Mouse (Mus musculus): ENCODE data around the gene Igsf21.

The Igsf21 gene

DNA sequence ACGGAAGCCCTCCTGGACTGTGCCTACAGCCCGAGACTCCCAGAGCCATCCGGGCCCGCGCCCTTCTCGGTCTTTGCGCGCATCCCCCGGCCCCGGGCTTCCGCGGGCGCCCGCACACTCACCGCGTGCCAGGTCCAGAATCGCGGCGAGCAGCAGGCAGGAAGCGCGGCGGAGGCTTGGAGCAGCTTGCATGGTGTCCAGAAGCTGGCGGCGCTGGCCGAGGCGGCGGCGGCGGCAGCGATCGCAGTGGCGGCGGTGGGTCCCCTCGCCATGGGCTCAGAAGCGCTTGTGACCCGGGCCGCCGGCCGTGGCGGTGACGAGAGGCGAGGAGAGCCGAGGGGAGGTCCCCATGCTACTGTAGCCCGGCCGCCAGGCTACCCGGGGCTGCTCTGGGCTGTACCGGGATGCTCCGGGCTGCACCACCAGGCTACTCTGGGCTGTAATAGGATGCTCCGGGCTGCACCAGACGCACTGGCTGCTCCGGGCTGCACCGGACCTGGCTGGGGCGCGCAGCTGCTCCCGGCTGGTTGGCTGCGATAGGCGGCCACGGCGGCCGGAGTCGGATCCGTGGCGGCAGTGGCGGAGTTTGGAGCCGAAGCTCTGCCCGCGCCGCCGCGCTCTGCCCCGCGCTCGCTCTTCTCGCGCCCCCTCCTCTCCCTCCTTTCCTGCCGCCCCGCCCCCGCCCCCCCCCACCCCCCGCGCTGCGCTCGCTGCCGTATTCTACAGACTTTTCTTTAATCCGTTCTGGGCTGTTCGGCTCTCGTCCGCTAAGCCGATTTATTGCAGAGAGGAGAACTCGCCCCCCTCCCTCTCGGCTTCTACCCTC lies at the start of gene Igsf21:
Igsf21 (minus strand) TSS at position 605 of the 826 bp plus-strand sequence.
- DNase-seq: no peak

DNA sequence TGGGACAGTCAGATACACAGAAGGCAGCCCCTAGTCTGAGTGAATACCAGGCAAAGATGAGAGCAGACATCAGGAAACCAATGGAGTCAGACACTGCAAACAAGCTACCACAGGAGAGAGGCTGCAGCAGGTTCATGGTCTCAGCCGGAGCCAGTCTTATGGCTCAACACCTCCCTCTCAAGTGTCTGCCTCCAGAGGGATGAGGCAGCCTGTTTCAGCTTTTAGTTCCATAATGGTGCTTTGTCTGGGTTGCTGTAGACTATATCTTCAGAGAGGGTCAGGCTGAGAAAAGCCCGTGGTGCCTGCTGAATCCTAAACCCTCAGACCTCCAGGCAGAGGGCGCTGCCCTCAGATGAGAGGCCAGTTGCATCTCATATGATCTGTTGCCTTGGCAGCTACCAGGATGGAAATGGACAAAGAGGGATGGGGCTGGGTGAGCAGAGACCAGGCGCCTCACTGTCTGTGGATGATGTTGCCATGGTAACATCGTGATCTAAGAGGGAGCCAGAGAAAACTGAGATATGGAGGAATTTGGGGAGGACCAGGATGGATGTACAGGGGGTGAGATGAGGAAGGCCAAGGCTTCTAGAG lies 39.2 kb upstream of the Igsf21 start:
- no peak for DNase-seq

DNA sequence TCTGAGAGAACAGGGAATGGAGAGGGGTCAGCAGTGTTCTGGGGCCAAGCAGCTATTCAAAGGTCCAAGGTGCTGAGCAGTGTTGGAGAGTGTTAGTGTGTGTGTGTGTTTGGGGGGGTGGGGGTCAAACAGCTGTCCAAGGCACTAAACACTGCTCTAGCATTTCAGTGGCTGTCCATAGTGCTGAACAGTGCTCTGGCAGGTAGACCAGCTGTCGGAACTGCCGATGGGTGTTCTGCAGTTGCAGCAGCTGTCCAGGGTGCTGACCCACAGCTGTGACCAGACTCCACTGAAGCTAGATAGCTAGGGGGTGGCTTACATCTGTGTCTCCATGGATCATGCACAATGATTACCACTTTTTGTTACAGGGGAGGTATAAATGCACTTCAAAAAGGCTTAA lies 36.8 kb upstream of the Igsf21 start:
- peak; percentile 63 for DNase-seq

DNA sequence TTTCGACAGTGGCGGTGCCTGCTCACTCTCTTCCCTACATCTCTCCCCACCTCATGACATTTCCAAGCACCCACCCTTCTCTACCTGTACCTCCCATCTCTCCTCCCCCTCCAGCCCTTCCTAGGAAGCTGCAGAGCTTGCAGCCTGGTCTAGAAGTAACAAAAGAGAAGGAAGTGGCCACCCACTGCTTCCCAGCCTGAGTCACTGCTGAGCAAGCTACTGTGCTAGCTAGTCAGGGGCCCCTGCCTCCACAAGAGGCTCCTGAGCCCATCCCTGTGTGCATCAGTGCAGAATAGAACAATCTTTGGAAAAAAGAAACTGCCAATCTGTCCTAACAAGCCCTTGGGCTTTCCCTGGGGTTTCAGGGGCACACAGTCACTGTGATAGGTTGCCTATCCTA lies 31.7 kb upstream of the Igsf21 start:
- DNase-seq: no peak

DNA sequence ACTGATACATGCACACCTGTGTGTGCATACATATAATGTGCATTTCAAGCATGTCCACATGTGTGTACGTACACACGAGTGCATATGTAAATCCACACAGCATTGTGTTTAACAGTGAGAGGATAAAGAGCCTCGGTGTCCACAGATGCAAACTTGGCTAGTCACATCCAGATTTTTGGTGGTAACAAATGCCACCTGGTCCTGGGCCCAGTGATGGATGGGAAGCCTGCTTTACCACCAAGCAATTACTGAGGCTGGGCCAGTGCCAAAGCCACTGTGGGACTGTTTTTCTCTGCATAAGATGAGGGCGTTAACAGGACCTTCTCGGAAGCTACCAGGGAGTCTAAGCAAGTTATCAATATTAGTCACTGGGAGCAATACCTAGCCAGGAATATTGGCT lies 25.3 kb upstream of the Igsf21 start:
- no peak for DNase-seq

DNA sequence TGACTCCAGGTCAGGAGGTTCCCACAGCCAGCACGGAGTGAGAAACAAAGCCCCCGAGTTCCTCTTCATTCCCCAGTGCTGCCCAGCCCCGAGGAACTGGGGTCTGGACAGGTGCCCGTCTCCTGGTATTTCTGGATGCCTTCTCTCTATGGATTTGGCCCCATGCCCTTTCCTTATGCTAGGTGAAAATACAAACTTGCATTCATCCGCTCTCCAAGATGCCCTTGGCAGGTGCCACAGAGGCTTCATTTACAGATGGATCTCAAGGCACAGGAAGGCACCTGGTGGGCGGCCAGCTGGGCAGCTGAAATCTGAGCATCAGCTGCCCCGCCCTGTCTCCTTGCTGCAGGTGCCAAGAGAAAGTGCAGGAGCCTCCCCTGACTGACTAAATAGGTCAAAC lies 23.9 kb upstream of the Igsf21 start:
- DNase-seq: no peak

DNA sequence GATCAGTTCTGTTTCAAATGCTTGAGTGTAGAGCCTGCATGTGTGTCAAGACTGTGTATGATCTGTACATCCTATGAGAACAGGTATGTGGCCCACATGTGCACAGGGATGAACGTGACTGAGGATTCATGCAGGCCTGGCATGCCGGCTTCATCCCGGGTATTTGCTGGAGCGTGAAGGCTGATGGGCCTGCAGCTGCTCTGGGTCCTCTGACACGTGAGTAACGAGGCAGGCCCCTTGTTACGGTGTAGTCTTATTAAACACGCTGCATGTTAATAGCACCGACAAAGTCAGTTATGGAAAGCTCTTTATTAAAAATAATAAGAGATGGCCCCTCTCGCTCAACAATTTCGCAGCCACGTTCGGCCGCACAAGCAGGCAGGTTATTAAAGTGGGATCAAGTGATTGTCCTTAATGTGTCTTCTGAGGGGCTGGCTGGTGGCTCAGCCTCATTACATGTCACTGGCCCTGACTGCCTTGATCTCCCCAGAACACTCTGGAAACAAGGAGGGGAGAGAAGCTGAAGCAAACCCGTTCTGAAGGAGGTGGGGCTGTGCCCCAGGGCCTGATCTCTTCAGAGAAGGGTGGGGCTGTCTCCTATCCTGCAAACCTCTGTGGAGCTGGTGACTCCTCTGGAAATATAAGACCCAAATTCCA lies 22.7 kb upstream of the Igsf21 start:
- DNase-seq: no peak

DNA sequence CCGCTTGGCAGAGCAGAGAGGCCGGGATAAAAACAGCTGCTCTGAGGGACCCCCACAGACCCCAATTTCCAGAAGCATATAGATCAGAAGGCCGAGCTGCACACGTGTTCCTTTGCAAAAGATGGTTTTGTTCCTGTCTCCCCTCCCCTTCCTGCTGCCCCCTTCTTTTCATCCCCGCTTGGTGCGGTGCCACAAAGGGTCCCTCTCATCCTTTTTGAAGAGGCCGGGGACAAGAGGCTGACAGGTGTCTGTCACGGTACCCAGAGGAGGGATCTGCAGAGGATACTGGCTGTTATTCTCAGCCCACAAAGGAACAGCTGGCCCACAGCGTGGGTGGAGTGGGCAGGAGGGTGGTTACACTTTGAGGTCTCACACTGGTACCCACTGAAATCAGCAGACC lies 21.3 kb upstream of the Igsf21 start:
- no peak for DNase-seq

DNA sequence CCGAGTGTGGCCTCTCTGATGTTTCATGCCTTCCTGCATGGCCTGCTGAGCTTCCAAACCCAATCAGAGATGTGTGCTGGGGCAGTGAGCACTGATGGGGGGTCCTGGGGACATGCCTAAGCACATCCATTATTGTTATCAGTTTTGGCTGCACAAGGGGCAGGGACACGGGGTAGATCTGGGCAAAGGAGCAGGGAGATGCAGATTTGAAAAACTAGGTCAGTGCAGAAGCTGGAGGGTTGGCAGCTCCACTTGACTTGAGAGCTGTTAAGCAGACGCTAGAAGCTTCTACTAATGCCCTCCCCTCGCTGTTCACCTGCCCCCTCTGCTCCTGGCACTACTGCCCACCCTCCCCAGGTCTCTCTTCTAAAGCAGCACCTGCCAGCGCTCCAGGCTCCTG lies 20.5 kb upstream of the Igsf21 start:
- DNase-seq: no peak

DNA sequence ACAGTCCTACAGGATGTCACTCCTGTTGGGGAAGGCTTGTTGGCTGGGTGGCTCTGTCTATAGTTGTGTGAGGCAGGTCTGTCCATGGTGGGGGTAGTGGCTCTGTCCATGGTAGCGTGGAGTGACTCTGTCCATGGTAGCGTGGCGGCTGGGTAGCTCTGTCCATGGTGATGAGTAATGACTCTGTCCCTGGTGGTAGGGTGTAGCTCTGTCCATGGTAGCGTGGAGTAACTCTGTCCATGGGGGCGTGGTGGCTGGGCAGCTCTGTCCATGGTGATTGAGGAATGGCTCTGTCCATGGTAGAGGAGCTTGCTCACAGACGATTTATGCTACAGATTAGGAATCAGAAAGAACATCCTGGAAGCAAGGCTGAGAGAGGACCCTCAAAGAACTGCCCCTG lies 12.4 kb upstream of the Igsf21 start:
- DNase-seq: no peak

DNA sequence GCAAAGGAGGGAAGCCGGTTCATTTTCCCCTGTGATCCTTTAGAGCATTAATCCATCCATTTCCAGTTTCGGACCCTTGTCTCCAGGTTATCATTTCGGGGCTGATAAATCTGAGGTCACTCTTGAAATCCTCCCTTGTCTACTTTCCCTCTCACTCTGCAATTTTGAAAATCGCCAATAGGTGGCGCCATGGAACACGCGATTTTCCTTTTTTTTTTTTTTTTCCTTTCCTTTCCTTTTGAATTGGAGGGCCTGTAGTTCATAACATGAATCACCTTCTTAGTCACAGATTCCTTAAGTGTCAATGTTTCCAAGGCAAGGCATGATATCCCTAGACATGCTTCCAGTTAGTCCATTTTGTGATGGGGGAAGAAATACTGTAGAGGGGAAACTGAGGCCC lies 5.8 kb upstream of the Igsf21 start:
- DNase-seq: no peak

DNA sequence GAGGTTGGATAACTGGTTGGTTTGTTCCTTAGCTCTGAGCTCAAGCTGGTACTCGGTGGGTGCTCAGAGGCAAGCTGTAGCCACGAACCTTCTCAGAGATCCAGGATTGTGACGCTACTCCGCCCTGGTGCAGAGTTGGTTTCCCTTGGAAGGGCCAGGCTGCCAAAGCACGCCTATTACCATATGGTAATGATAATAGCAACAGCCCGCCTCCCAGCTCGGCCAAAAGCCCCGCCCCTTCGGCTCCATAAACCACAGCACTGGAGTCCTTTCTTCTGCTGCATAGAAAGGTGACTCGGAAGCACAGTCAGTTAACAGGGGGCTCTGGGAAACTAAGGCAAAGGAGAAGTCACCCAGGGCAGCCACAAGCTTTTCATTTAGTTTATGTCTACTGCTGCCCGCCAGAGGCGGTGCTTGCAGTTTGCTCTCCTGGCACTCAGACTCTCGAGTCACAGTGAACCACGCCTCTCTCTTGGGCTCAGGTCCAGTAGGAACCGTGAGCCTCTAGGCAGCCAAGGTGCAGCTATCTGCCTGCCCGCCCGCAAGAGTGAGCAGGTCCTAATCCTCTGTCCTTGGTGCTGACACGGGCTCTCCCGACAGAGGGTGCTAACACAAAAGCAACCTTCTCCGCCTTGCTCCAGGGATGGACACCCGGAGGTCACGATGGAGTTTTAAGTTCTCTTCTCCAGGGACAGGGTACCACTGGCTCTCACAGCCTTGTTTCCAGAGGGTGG lies 2.6 kb upstream of the Igsf21 start:
- DNase-seq: peak; percentile 40

DNA sequence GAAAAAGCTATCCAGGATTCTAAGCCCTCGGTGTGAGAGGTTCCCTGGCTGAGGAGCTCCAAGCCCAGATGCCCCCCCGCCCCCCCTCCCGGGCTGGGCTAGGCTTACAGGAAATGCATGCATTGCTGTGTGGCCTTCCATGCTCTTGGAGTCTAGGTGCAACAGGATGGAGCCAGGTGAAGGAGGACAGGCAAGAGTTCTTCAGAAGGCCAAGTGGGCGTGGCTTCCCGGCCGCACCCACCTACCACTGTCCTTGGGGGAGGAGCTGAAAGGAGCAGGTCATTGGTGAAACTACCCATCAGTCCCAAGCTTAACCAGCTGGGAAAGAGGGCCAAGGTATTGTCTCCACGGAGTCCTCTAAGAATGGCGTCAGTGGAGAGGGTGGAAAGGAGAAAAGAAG lies 1.8 kb upstream of the Igsf21 start:
- DNase-seq: no peak

DNA sequence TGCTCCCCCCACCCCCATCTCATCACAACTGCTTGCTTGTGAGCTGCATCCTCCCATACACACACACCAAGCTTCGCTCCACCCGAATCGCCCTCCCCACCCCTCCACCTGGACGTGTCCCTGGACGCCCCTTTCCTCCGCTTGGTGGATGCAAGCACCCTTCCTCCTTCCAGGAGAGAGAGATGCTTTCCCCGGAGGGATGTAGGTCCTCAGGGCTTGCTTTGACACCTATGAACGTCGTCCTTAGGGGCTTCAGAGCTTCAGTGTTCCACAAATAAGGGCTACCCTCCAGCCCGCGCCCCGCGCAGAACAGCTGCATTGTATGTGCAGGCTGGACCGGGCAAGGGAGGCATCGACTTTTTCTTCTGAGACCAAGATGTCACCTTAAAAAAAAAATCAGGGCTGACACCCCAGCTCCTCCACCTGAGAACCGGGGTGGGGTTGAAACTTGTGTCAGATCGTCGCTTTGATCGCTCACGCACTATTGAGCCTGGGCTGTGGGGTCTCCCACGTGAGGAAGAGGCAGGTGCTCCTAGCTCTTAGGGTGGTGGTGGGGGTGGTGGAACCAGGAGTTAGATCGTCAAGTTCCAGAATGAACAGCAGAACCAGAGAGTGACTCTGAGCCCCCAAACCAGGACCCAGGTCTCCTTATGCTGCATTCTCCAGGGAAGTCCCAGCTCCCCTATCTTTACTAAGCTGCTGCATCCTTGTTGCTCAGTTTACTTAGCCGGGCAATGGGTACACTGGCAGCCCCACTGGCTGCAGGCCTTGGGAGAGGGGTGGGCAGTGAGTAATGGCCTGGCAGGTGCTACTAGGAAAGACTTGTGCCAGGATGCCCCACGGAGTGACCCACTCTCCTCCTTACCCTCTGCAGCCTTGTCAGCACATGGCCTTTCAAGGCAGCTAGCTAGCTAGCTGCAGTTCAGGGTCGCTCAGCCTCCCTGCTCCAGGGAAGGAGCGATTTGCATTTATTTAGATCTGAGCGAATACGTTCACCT lies 721 bp upstream of the Igsf21 start:
- no peak for DNase-seq

DNA sequence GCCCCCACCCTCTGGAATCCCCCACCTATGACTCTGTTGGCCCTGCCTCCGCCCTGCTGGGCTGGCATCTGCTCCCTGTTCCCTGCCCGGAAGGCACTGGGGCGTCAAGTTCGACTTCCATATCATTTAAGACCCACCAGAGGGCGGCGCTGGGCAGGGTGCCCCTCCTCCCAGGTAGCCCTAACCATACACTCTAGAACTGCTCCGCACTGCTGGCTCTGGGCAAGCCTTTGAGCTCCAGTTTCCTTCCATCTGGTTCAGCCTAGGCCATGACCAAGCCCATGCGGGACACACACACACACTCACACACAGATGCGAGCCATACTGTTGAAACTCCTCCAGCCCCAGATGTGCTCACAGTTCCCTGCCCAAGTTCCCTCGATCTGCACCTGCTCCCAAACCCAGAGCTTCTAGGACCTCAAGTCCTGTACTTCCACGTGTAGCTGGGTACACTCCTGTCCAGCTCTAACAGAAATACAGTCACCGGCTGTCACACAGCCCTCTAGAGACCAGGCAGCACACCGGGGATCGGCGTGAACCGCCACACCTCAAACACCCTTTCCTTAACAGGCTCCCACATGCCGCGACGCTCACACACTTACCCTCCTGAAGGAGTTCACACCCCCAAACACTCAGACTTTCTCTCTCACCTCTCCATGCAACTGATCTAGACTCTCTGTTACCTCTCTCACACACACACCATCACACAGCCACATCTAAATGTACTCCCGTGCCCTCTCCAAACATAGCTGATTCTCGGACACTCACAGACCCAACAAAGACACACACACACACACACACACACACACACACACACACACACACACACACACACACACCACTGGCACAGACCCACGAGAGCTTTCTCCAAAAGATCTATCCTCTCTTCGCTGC lies 1.1 kb downstream of the Igsf21 start:
- peak; percentile 42 for DNase-seq

DNA sequence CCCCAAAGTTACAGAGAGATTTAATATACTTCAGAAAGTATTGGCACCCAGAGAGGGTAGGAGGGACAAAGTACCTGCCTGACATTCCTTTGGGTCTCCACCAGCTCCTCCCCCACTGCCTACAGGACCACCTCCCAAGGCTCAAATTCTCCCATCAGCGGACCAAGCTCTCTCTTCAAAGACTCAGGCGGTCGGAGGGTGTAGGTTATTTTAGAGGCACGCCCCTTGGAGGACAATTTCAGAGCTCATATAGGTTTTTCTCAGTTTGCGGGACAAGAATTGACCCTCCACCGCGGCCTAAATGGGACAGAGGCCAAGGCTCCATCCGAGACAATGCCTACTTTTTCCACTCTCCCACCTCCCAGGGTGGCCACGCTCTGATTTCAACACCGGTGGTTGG lies 1.7 kb downstream of the Igsf21 start:
- DNase-seq: no peak

DNA sequence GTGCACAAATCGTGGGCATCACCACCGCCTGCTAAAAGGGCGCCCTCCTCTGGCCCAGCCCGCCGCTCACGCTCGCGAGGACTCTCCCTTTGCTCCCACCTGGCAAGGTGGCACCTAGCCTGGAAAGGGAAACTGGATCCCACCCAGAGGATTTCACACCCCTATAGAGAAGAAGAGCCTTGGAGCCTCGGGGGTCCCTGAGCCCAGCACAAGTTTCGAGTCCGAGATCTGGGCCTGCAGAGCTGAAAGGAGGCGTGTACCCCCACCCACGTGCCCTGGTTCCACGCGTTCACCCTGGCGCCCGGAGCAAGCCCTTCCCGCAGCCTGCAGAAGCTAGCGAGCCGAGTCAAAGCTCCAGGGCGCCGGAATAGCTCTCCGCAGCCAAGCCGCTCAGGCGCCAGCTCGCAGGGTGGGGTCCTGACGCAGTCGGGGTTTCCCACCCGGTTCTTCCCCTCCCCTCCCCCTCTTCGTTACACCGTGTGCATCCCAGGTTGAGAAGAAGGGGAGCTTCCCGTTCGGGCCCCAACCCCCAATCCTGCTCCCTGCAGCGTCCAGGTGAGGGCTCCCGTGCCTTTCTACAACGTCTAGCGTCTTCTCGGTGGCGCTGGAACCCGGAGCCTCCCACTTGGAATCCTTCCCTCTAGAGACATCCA lies 2.3 kb downstream of the Igsf21 start:
- DNase-seq: no peak

DNA sequence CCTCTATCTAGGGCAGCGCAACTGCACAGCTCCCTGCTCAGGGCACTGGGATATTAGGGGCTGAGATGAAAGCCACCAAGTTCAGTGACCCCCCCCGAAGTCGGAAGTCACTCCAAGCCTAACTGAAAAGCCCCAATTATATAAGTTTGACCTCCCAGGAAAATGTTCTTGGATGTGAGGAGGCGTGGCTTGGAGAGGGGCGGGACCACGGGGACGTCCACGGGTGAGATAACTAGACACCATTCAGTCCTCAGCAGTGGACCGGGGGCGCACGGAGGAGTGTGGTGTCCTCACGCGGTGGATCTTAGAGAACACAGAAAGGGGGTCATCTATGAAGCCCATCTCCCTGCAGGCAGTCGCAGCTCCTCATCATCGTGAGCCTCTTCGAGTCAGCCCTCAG lies 3.4 kb downstream of the Igsf21 start:
- DNase-seq: no peak

DNA sequence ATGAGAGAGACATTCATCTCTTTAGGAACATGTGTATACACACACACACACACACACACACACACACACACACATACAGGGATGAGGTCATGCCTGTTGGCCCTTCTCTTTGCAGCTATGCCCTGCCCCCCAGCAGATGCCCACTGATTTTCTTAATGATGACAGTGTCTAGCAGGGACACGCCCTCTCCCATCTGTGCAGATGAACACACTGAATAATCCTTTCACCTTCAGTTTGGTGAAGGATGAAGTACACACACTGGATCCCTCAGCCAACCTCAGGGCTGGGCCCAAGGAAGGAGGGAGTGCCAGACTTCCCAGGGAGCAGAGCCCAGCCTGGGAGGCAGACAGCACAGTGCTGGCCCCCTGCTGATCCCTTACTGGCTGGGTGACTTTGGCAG lies 4.3 kb downstream of the Igsf21 start:
- no peak for DNase-seq

DNA sequence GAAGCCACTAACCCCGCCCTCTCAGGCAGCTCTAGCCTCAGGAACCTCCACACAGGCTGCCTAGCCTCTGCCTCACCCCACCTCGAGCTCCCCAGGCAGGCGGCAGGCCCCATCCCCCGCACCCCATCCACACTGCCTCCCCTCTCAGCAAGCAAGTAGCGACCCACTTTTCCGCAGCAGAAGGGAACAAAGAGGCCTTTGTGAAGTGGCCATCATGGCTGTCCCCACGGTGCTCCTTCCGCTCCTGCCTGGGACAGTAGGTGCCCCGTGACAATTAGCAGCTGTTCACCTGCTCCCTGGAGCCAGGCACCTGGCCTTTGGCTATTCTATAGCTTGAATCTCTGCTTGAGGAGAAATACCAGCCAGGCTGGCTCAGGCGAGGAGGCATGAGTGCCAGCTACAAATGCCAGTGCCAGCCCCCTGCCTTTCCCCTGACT lies 9.3 kb downstream of the Igsf21 start:
- DNase-seq: peak; percentile 34

Data from thymus, postnatal 4 days (tissue).